Mouse (Mus musculus): ENCODE data around the gene Clec9a. TPM values are rescaled to one million over a fixed set of nuclear protein-coding genes. Genes with fewer than 3 reads are reported as not detected.
A peak's percentile ranks its signal among the peaks of the same experiment; 100 is the strongest.

Gene Clec9a
- polyA plus RNA-seq, 1 experiment from 2014 or later: 0.41 TPM

GRCm38 (mm10) chr6:129434239-129434638 is 25.6 kb downstream of the Clec9a start:
- H3K4me3 ChIP-seq (ENCODE audit: low read depth, low read length): no peak overlapping the region
- 83% methylated on average over 5 of the region's 5 CpGs for WGBS

GRCm38 (mm10) chr6:129436025-129436424 is 27.4 kb downstream of the Clec9a start:
- no peaks in the 10 kb centered on the region for H3K9me3 ChIP-seq (ENCODE audit: control insufficient read depth, low read length)
- no peaks in the 10 kb centered on the region for H3K4me1 ChIP-seq (ENCODE audit: control insufficient read depth, insufficient read depth, low read length)
- no peaks in the 10 kb centered on the region for H3K36me3 ChIP-seq (ENCODE audit: control insufficient read depth, insufficient read depth, low read length)
- no peaks in the 10 kb centered on the region for H3K27me3 ChIP-seq (ENCODE audit: control insufficient read depth, insufficient read depth, low read length)
- DNase-seq (ENCODE audit: low spot score): no peak
- no peak overlapping the region for H3K4me3 ChIP-seq (ENCODE audit: low read depth, low read length)
- H3K27ac ChIP-seq (replicated peaks; ENCODE audit: low read depth, low read length): no peak overlapping the region
- H3K9ac ChIP-seq (ENCODE audit: low read length): no peak overlapping the region
- ATAC-seq (ENCODE audit: insufficient number of reproducible peaks, low FRiP score, low TSS enrichment, low read depth): no peak
- 93% methylated on average over 3 of the region's 3 CpGs for WGBS
- H3K4me2 ChIP-seq (ENCODE audit: low read depth, severe bottlenecking): no peak overlapping the region

More at GRCm38 (mm10) chr6:129434239-129434638, 25.6 kb downstream of the Clec9a start:
- no peak for DNase-seq (ENCODE audit: low spot score)
- no peak for ATAC-seq (ENCODE audit: insufficient number of reproducible peaks, low FRiP score, low TSS enrichment, low read depth)
- H3K27me3 ChIP-seq (ENCODE audit: control insufficient read depth, insufficient read depth, low read length): no peaks in the 10 kb centered on the region
- no peaks in the 10 kb centered on the region for H3K36me3 ChIP-seq (ENCODE audit: control insufficient read depth, insufficient read depth, low read length)
- no peaks in the 10 kb centered on the region for H3K9me3 ChIP-seq (ENCODE audit: control insufficient read depth, low read length)
- H3K4me2 ChIP-seq (ENCODE audit: low read depth, severe bottlenecking): no peak overlapping the region
- no peak overlapping the region for H3K9ac ChIP-seq (ENCODE audit: low read length)
- no peaks in the 10 kb centered on the region for H3K4me1 ChIP-seq (ENCODE audit: control insufficient read depth, insufficient read depth, low read length)
- no peak overlapping the region for H3K27ac ChIP-seq (replicated peaks; ENCODE audit: low read depth, low read length)

- no peak overlapping the region for H3K9ac ChIP-seq (ENCODE audit: low read length)
- H3K27ac ChIP-seq (replicated peaks; ENCODE audit: low read depth, low read length): no peak overlapping the region
- WGBS: 81% methylated on average over 2 of the region's 2 CpGs
- DNase-seq (ENCODE audit: low spot score) (no peak), ATAC-seq (ENCODE audit: insufficient number of reproducible peaks, low FRiP score, low TSS enrichment, low read depth) (no peak)
- no peaks in the 10 kb centered on the region for H3K36me3 ChIP-seq (ENCODE audit: control insufficient read depth, insufficient read depth, low read length)
- no peaks in the 10 kb centered on the region for H3K4me1 ChIP-seq (ENCODE audit: control insufficient read depth, insufficient read depth, low read length)
- H3K4me3 ChIP-seq (ENCODE audit: low read depth, low read length): no peak overlapping the region
- H3K4me2 ChIP-seq (ENCODE audit: low read depth, severe bottlenecking): no peak overlapping the region
- H3K9me3 ChIP-seq (ENCODE audit: control insufficient read depth, low read length): no peaks in the 10 kb centered on the region
- H3K27me3 ChIP-seq (ENCODE audit: control insufficient read depth, insufficient read depth, low read length): no peaks in the 10 kb centered on the region
Measured at GRCm38 (mm10) chr6:129438033-129438432, 29.4 kb downstream of the Clec9a start.

DNA sequence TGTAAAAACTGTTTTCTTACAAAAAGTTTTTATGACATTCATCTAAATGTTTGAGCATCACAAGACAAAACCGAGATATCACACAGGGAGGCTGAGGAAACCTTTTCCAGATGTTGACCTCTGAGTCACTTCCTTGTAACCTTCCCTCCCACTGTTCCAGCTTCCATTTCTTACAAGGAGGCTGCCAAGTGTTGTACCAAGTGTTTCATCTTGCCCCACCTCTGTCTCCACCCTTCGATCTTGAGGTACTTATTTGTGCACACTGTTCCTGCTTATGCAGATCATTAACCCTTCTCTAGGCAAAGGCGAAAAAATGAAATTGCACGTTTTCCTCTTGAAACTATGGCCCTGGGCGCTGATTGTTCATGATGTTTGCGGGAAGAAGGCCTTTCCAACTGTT is 41.1 kb downstream of the Clec9a start:
- Histone ChIP-seq H3K27ac (replicated peaks; ENCODE audit: low read depth, low read length) (no peak overlapping the region), H3K27me3 (ENCODE audit: control insufficient read depth, insufficient read depth, low read length) (no peaks in the 10 kb centered on the region), H3K4me2 (ENCODE audit: low read depth, severe bottlenecking) (no peak overlapping the region), H3K4me3 (ENCODE audit: low read depth, low read length) (no peak overlapping the region), H3K4me1 (ENCODE audit: control insufficient read depth, insufficient read depth, low read length) (no peaks in the 10 kb centered on the region), H3K9ac (ENCODE audit: low read length) (no peak overlapping the region), H3K9me3 (ENCODE audit: control insufficient read depth, low read length) (no peaks in the 10 kb centered on the region), H3K36me3 (ENCODE audit: control insufficient read depth, insufficient read depth, low read length) (no peaks in the 10 kb centered on the region)
- WGBS: 49% methylated on average over 6 of the region's 6 CpGs
- no peak for ATAC-seq (ENCODE audit: insufficient number of reproducible peaks, low FRiP score, low TSS enrichment, low read depth)
- DNase-seq (ENCODE audit: low spot score): no peak

DNA sequence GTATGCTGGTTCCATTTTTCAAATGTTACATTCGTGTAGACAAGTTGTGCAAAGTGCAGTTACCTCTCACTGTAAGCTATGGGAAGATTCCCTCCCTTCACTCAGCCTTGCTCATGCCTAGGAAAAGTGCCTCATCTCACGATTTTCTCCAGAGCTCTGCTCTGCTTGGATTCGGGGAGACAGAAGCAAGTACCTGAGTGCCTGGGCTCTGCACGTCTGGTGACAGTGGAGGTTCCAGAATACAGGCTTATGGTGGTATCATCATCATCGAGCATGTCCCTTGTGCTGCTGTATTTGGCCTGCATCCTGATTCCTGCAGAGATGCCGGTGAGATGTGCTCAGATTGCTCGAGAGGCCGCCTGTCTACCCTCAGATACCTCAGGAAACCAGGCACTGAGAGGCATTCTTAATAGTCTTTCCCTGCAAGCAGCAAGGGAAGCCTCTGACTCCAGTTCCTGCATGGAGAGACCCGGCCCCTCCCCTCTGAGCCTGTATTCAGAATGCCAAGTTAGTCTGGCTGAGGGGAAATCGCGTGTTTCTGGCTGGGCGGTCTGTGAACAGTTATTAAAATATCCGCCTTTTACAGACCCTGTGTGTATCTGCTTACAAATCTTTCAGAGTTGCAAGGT is 42.9 kb downstream of the Clec9a start, which contains the start of gene Clec1a:
Clec1a (minus strand) TSS at position 590 of the 629 bp plus-strand sequence.
- Histone ChIP-seq H3K9me3 (ENCODE audit: control insufficient read depth, low read length) (no peaks in the 10 kb centered on the region), H3K4me3 (ENCODE audit: low read depth, low read length) (no peak within 1 kb of the TSS), H3K4me1 (ENCODE audit: control insufficient read depth, insufficient read depth, low read length) (no peaks in the 10 kb centered on the region), H3K36me3 (ENCODE audit: control insufficient read depth, insufficient read depth, low read length) (no peaks in the 10 kb centered on the region), H3K27me3 (ENCODE audit: control insufficient read depth, insufficient read depth, low read length) (no peaks in the 10 kb centered on the region), H3K4me2 (ENCODE audit: low read depth, severe bottlenecking) (no peak within 1 kb of the TSS), H3K27ac (replicated peaks; ENCODE audit: low read depth, low read length) (no peak within 1 kb of the TSS), H3K9ac (ENCODE audit: low read length) (no peak within 1 kb of the TSS)
- WGBS: 69% methylated on average over 13 of the region's 13 CpGs
- DNase-seq (ENCODE audit: low spot score): peak; percentile 23
- no peak for ATAC-seq (ENCODE audit: insufficient number of reproducible peaks, low FRiP score, low TSS enrichment, low read depth)

GRCm38 (mm10) chr6:129471386-129471785 is 62.7 kb downstream of the Clec9a start:
- ATAC-seq (ENCODE audit: insufficient number of reproducible peaks, low FRiP score, low TSS enrichment, low read depth) (no peak), DNase-seq (ENCODE audit: low spot score) (no peak)
- no peaks in the 10 kb centered on the region for H3K27me3 ChIP-seq (ENCODE audit: control insufficient read depth, insufficient read depth, low read length)
- WGBS: 93% methylated on average over 6 of the region's 6 CpGs
- H3K36me3 ChIP-seq (ENCODE audit: control insufficient read depth, insufficient read depth, low read length): no peaks in the 10 kb centered on the region
- H3K27ac ChIP-seq (replicated peaks; ENCODE audit: low read depth, low read length): no peak overlapping the region
- H3K9ac ChIP-seq (ENCODE audit: low read length): no peak overlapping the region
- no peak overlapping the region for H3K4me2 ChIP-seq (ENCODE audit: low read depth, severe bottlenecking)
- H3K9me3 ChIP-seq (ENCODE audit: control insufficient read depth, low read length): no peaks in the 10 kb centered on the region
- no peaks in the 10 kb centered on the region for H3K4me1 ChIP-seq (ENCODE audit: control insufficient read depth, insufficient read depth, low read length)
- no peak overlapping the region for H3K4me3 ChIP-seq (ENCODE audit: low read depth, low read length)

DNA sequence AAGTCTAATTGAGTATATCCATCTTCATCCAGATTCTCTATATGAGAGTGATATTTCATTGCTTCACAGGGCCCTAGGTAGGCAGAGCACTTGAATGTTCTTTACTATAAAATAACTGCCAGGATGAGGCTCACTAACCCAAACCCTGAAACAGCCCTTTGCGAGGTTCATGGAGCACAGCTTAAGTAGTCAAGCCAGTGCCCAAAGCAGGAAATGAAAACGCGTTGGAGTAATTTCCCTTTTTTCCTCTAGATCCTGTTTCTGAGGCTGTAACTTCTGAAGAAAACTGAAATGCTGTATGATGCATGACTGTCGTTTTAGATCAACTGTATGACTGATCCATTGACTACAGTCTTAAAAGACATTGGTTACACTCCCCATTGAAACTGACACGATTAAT is 64.0 kb downstream of the Clec9a start:
- ATAC-seq (ENCODE audit: insufficient number of reproducible peaks, low FRiP score, low TSS enrichment, low read depth): no peak
- H3K4me3 ChIP-seq (ENCODE audit: low read depth, low read length): no peak overlapping the region
- H3K4me1 ChIP-seq (ENCODE audit: control insufficient read depth, insufficient read depth, low read length): no peaks in the 10 kb centered on the region
- 77% methylated on average over 5 of the region's 5 CpGs for WGBS
- no peaks in the 10 kb centered on the region for H3K9me3 ChIP-seq (ENCODE audit: control insufficient read depth, low read length)
- H3K27me3 ChIP-seq (ENCODE audit: control insufficient read depth, insufficient read depth, low read length): no peaks in the 10 kb centered on the region
- no peak for DNase-seq (ENCODE audit: low spot score)
- no peak overlapping the region for H3K9ac ChIP-seq (ENCODE audit: low read length)
- H3K36me3 ChIP-seq (ENCODE audit: control insufficient read depth, insufficient read depth, low read length): no peaks in the 10 kb centered on the region
- no peak overlapping the region for H3K4me2 ChIP-seq (ENCODE audit: low read depth, severe bottlenecking)
- no peak overlapping the region for H3K27ac ChIP-seq (replicated peaks; ENCODE audit: low read depth, low read length)
